Mouse (Mus musculus) kidney, postnatal 14 days (tissue): ENCODE measurements at regions not wholly inside any gene's neighbourhood (a gene's known extent, or its start where the extent isn't known, plus 50 kb on each side); places are given as distances from the start of the nearest gene placed in this dataset.

Experiments
- DNase-seq: peaks from one replicate; pipeline ENCODE4 v3.0.0; 2022; ENCODE audit warnings: mixed read lengths

GRCm38 (mm10) chr10:95124476-95124875 lies 179.8 kb upstream of the Plxnc1 start:
- no peak for DNase-seq

GRCm38 (mm10) chr10:95120007-95120406 lies 175.4 kb upstream of the Plxnc1 start:
- DNase-seq, result peak; percentile 42

GRCm38 (mm10) chr10:95118786-95119351 lies 174.2 kb upstream of the Plxnc1 start:
- no peak for DNase-seq

- no peak for DNase-seq
These were observed 173.1 kb upstream of the Plxnc1 start for GRCm38 (mm10) chr10:95117731-95118212.

GRCm38 (mm10) chr10:95117041-95117730 lies 172.6 kb upstream of the Plxnc1 start:
- DNase-seq, result peak; percentile 56

- no peak for DNase-seq
These were observed 172.0 kb upstream of the Plxnc1 start for GRCm38 (mm10) chr10:95116579-95117011.

GRCm38 (mm10) chr10:95112837-95113388 lies 168.3 kb upstream of the Plxnc1 start:
- no peak for DNase-seq

- DNase-seq, result no peak
These were observed 167.7 kb upstream of the Plxnc1 start for GRCm38 (mm10) chr10:95112231-95112774.

GRCm38 (mm10) chr10:95110786-95111185 lies 166.2 kb upstream of the Plxnc1 start:
- DNase-seq, result no peak

GRCm38 (mm10) chr10:95109576-95109975 lies 164.9 kb upstream of the Plxnc1 start:
- DNase-seq, result no peak

GRCm38 (mm10) chr10:95107532-95108251 lies 163.1 kb upstream of the Plxnc1 start:
- no peak for DNase-seq

- peak; percentile 30 for DNase-seq
These were observed 159.2 kb upstream of the Plxnc1 start for GRCm38 (mm10) chr10:95103808-95104207.

GRCm38 (mm10) chr10:95102981-95103380 lies 158.3 kb upstream of the Plxnc1 start:
- no peak for DNase-seq

GRCm38 (mm10) chr10:95099906-95100305 lies 155.3 kb upstream of the Plxnc1 start:
- DNase-seq, result no peak

- no peak for DNase-seq
These were observed 151.2 kb upstream of the Plxnc1 start for GRCm38 (mm10) chr10:95095847-95096246.

GRCm38 (mm10) chr10:95094771-95095170 lies 150.1 kb upstream of the Plxnc1 start:
- no peak for DNase-seq

GRCm38 (mm10) chr10:95093266-95093665 lies 148.6 kb upstream of the Plxnc1 start:
- DNase-seq, result no peak

GRCm38 (mm10) chr10:95091086-95091485 lies 146.5 kb upstream of the Plxnc1 start:
- no peak for DNase-seq

- DNase-seq, result no peak
These were observed 146.0 kb upstream of the Plxnc1 start for GRCm38 (mm10) chr10:95090641-95091040.

GRCm38 (mm10) chr10:95090035-95090434 lies 145.4 kb upstream of the Plxnc1 start:
- DNase-seq, result no peak

- peak; percentile 76 for DNase-seq
These were observed 143.4 kb upstream of the Plxnc1 start for GRCm38 (mm10) chr10:95087864-95088570.

- DNase-seq, result no peak
These were observed 142.1 kb upstream of the Plxnc1 start for GRCm38 (mm10) chr10:95086755-95087154.
